Mouse (Mus musculus) layer of hippocampus, adult 18-20 months (tissue): Measurements from ENCODE around the gene Gm35549. TPM values are rescaled to one million over a fixed set of nuclear protein-coding genes. Genes with fewer than 3 reads are reported as not detected.
"Not testable (repeated sequence)": the region's sequence is repeated elsewhere in the genome, so short reads cannot be mapped to it uniquely, and the experiment has no call there.

ENCODE experiments used
- DNase-seq, 2 experiments: peaks; one replicate each; pipeline ENCODE4 v3.0.0; 2022; ENCODE audit warnings: low spot score in 2 of 2
- long read RNA-seq: library from polyadenylated mRNA; stranded (forward); transcript quantifications from one replicate; pipeline ENCODE4 v2.0.0, GENCODE M21; 2021
- total RNA-seq, 2 experiments: library from RNA; stranded (reverse); gene quantifications; 2 replicates each; pipeline ENCODE4 v1.2.3; 2021

Gene Gm35549
- total RNA-seq, result not detected
- long read RNA-seq, result 0 reads

- no peak for DNase-seq
Measured at GRCm38 (mm10) chr9:122843760-122844159, at the start of gene Gm35549. Gm35549 (minus strand) TSS chr9:122844035.

- peak; percentile 31 to 67 for DNase-seq
Measured at GRCm38 (mm10) chr9:122886372-122887179, 42.7 kb upstream of the Gm35549 start.

DNA sequence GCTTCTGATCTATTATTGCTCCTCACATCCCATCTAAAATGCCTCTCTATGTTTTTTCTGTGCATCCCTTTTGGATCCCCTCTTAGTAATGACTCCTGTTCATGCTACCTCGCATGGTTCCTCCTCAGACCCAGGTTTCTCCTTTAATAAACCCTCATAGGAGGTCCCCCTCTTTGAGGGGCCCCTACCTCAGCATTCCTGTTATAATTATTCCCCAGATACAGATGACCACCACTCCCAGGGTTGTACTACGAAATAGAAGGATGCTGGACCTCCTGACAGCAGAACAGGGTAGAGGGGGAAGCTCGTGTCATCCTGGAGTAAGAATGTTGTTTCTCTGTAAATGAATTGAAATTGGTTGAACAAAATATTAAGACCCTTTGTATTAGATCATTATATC lies 41.5 kb upstream of the Gm35549 start, which contains the start of gene Zkscan7:
Zkscan7 (plus strand) TSS at position 301 of the 400 bp plus-strand sequence.
- DNase-seq, result no peak

DNA sequence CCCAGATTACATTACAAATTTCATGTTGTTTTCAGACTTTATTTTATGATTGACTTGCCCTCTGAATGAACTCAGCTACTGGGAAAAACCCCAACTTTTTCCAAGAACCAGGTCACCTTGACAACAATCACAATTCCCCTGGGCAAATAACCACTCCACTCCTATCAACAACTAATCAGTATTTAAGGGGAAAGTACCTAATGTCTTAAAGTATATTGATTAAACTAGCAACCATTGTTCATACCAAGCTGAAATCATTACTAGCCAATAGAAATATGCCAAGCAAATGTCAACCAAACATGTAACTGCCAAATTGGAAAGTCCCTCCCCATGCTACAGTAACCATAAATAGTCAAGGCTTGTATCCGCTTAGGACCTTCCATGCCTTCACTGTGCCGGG lies 31.3 kb upstream of the Gm35549 start:
- DNase-seq, result no peak

GRCm38 (mm10) chr9:122874653-122875052 lies 30.8 kb upstream of the Gm35549 start:
- no peak for DNase-seq

DNA sequence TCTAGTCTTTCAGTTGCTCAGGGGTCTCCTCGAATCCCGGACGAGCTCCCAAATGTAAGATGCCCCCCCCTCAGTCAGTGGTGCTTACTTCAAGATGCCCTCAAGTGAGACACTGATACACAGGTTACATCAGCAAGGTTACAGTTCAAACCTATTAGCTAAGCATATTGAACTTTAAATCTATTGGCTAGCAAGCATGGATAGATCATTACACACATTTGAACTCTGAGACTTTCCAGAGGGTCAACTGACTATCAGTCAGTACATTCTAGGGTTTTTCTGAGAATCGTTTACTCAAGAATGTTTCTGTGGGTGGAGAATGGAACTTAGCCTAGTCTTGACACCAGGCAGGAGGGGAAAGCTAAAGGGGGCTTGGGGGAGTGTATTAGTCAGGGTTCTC lies 28.8 kb upstream of the Gm35549 start:
- no peak for DNase-seq

- DNase-seq, result no peak
Measured at GRCm38 (mm10) chr9:122866192-122866591, 22.4 kb upstream of the Gm35549 start.

DNA sequence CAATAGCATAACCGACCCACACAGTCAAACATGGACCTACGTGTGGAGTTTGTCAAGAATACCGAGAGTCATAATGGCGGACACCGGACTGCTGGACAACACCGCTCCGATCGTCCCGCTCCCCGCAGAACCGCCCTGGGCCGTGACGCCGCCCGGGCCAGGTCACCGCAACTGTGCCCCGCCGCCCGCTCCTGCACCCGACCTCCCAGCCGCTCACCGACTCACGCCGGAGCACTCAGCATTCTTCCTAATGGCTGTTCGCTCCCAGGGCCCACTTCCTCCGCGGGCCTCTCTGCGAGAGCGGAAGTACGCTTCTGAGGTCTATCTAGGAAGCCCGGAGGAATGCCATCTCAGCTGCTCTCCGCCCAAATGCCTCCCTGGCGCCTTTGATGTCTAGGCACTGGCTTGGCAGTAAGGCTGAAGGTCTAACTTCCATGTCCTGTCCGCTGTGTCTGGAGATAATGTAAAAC lies 21.9 kb upstream of the Gm35549 start, which contains the start of gene Zfp445:
Zfp445 (minus strand) TSS at position 310 of the 470 bp plus-strand sequence.
- peak; percentile 63 to 85 for DNase-seq

GRCm38 (mm10) chr9:122864848-122865247 lies 21.0 kb upstream of the Gm35549 start:
- DNase-seq, result no peak

- DNase-seq, result no peak
Measured at GRCm38 (mm10) chr9:122863731-122864130, 19.9 kb upstream of the Gm35549 start.

DNA sequence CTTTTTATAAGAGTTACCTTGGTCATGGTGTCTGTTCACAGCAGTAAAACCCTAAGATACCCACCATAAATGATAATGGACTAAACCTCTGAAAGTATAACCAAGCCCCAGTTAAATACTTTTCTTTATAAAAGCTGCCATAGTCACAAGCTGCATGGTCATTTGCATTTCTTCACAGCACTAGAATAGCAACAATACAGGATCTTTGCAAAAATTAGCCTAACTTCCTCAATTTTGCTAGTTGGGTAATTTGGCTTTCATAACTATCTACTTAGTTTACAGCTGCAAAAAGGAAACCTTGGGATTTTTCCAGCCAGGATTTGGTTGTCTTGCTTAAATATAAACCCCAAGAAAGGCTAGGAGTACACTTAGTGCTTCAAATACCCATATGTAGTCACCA lies 16.9 kb upstream of the Gm35549 start:
- no peak for DNase-seq

DNA sequence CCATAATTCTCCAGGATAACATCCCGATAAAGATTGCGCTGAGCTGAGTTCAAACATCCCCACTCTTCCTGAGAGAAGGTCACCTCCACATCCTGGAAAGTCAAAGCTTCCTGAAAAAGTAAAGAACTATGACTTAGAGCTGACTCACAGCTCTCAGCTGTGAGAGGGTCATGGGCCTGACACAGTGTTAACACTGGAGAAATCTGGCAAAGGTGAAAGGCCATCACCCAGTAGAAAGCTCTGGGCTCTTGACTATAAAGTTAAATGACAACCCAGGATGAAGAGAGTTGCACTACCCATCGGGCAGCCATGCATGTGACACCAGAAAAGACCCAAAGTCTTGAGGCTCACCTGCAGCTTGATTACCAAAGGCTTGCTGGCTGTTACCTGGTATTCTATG lies 12.9 kb upstream of the Gm35549 start:
- no peak for DNase-seq

GRCm38 (mm10) chr9:122855617-122856016 lies 11.8 kb upstream of the Gm35549 start:
- DNase-seq, result no peak

GRCm38 (mm10) chr9:122855141-122855540 lies 11.3 kb upstream of the Gm35549 start:
- DNase-seq, result not testable (repeated sequence)

GRCm38 (mm10) chr9:122854526-122854925 lies 10.7 kb upstream of the Gm35549 start:
- DNase-seq, result no peak

DNA sequence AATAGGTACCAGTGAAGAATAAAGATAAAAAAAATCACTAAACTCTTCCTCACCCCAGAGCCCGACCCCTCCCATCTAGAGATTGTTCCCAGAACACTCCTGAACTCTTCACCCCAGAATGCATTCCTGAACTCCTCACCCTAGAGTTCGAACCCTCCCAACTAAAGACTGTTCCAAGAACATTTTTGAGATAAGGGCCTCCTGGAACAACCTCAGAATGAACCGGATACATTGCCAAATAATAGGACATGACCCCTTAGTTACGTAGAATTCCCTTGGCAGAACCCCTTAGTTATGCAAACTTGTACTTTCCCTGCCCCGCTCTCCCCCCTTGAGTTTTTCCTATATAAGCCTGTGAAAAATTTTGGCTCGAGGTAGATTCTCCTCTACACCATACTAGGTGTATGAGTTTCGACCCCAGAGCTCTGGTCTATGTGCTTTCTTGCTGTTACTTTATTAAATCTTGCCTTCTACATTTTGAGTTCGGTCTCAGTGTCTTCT lies 4.0 kb upstream of the Gm35549 start:
- DNase-seq, result not testable (repeated sequence)

GRCm38 (mm10) chr9:122846156-122846555 lies 2.3 kb upstream of the Gm35549 start:
- peak; percentile 50 to 83 for DNase-seq

GRCm38 (mm10) chr9:122845621-122846020 lies 1.8 kb upstream of the Gm35549 start:
- DNase-seq, result no peak

DNA sequence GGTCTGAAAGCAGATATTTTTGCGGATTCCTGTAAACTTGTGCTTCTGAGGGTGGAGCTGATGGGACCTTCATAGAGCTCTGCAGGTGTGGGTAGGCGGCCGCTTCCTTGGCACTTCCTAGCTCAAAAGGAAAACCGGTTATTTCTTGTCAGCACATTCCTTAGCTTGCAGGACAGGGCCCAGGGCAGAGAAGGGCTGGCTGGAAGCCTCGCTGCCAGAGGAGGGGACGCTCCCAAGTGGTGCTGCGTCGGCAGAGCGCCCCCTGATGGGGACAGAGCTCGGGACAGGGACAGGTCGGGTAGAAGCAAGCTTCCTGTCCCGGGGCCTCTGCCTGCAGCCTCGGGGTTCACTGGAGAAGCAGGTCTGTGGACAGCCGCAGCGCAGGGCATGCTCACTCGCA lies 6.2 kb downstream of the Gm35549 start:
- no peak for DNase-seq

DNA sequence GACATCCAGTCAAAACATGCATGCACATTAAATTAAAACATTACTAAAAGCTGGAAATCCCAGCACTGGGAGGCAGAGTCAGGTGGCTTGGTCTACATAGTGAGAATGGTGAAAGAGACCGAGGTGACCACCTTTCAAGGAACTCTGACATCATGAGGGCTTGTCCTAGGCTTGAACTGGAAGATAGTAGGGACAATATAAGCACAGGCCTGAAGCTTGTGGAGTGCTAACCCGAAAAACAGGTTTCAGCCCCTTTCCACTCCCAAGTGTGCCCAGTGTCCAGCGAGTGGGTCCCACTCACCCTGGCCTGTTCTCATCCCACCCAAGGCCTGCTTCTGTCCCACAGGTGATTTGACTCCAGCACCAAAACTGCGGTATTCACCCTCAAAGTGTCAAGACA lies 6.6 kb downstream of the Gm35549 start:
- DNase-seq, result no peak

DNA sequence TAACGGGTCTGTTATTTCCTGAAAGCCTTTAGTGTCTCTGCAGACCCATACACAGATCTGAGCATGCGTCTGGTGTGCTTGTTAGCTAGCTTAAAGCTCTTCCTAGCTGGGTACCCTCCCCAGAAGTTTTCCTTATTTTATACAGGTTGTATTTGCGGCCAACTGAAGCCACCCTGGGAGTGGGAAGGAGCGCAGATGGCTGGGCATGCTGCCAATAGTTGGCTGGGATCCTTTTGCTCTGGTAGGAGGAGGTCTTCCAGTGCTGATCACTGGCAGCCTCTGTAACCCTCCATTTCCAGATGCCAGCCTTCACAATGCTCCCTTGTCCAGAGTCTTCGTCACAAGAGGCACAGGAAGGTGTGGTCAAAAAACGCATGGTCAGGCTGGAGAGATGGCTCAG lies 7.0 kb downstream of the Gm35549 start:
- peak; percentile 48 to 70 for DNase-seq

- no peak for DNase-seq
Measured at GRCm38 (mm10) chr9:122836126-122836525, 7.7 kb downstream of the Gm35549 start.
